Mouse (Mus musculus) right cerebral cortex, adult 18-20 months (tissue): ENCODE data around the gene Ncbp3.

Experiments used
- DNase-seq: peaks from one replicate; pipeline ENCODE4 v3.0.0; 2022; ENCODE audit warnings: mixed read lengths

Gene Ncbp3

GRCm38 (mm10) chr11:73031536-73031935 is 16.0 kb upstream of the Ncbp3 start:
- no peak for DNase-seq

- no peak for DNase-seq
These were observed 11.5 kb upstream of the Ncbp3 start for GRCm38 (mm10) chr11:73036077-73036476.

DNA sequence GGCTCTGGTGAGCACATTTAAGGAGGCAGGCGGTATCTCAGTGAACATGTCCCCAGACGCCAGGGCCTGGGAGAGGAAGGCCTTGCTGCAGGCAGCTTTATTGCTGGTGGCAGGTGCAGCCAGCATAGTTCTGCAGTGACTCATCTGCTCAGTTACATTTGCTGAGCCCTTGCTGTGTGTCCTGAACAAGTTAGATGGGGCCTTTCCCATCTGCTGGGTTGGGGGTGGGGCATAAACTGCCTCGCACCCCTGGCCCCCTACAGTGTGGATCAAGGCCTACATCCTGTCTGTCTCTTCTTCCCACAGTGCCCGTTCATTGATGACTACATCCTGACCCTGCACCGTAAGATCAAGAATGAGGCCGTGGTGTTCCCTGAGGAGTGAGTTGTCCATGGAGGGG is 10.7 kb upstream of the Ncbp3 start:
- DNase-seq = no peak

GRCm38 (mm10) chr11:73037691-73038090 is 9.9 kb upstream of the Ncbp3 start:
- DNase-seq = no peak

- DNase-seq = no peak
These were observed 8.3 kb upstream of the Ncbp3 start for GRCm38 (mm10) chr11:73039102-73039799.

- no peak for DNase-seq
These were observed 3.3 kb upstream of the Ncbp3 start for GRCm38 (mm10) chr11:73044229-73044755.

DNA sequence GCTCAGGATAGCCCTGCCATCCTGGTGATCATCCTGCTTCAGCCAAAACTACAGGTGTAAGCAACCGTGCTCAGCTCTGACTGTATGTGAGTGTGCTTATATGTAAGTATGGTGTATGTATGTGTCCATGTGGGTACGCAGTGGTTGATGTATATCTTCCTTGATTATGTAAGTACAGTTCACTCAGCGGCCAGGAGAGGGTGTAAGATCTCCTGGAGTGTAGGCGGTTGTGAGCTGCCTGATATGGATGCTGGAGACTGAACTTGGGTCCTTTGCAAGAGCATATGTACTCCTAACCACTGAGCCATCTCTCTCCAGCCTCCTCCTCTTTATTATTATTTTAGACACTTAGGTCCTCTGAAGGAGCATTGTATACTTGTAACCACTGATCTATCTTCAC is 2.8 kb upstream of the Ncbp3 start:
- no peak for DNase-seq

GRCm38 (mm10) chr11:73048030-73048876 is 670 bp downstream of the Ncbp3 start:
- DNase-seq = no peak

DNA sequence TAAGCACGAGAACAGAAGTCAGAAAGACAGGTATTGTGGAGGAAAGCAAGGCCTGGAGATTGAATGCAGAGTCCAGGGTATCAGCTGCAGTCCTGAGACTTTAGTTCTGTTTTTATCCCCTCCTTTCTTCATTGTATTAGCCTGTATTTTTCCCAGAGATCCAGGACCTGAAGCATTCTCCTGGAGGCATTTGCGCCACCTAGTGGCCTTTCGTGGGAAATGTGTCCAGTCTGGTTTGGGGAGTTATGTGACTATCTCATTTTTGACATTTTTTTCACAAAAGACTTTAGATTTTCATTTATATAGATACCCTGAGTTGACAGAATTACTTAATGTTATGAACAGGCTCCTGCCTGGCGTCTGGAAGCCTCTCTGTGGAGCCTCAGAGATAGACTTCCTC is 1.8 kb downstream of the Ncbp3 start:
- DNase-seq = peak; percentile 75

GRCm38 (mm10) chr11:73052795-73053194 is 5.2 kb downstream of the Ncbp3 start:
- DNase-seq = no peak

DNA sequence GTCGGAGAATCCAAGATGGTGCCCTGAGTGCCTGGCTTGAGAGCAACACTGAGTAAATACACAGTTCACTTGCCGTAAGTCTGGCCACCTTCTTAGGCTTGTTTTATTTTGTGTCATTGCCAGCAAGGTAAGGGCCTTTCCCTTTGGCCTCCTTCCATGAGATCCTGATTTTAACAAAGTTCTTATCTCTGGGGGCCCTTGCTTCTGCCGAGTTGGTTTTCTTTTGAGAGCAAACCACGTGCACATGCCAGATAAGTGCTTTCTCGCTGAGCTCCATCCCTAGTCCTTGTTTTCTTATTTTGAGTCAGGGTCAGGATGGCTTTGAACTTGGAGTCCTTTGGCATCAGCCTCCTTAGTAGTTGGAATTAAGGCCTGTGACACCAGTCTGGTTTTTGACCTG is 10.1 kb downstream of the Ncbp3 start:
- DNase-seq = no peak

DNA sequence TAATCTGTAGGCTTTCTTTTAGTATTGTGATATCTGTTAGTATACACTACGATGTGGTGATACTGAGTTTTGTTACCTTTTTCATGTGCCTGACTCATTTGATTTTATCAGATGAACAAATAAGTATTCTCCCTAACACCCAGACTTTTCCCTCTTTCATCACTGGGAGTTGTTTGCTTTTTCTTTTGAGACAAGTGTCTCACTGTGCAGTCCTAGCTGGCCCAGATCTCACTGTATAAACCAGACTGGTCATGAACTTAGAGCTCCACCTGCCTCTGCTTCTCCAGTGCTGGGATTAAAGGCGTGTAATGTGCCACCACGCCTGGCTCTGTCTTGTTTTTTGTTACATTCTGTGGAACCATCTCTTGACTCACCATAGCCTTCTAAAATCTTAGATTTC is 12.0 kb downstream of the Ncbp3 start:
- DNase-seq = no peak

- DNase-seq = no peak
These were observed 13.8 kb downstream of the Ncbp3 start for GRCm38 (mm10) chr11:73061413-73061812.

DNA sequence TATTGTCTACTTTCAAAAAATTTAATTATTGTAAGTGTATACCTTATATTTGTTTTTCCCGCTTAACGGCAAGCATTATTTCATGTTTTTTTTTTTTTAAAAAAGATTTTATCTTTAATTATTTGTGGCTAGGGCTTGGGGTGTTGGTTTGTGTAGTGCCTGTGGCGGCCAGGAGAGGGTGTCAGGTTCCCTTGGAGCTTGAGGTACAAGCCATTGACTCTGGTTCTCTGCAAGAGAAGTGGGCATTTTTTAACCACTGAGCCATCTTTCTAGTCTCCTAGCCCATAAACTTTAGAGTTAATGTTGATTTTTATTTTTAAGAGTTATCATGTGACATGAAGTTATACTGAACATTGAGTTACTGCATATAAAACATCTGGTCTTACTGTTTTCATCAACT is 24.3 kb downstream of the Ncbp3 start:
- no peak for DNase-seq

DNA sequence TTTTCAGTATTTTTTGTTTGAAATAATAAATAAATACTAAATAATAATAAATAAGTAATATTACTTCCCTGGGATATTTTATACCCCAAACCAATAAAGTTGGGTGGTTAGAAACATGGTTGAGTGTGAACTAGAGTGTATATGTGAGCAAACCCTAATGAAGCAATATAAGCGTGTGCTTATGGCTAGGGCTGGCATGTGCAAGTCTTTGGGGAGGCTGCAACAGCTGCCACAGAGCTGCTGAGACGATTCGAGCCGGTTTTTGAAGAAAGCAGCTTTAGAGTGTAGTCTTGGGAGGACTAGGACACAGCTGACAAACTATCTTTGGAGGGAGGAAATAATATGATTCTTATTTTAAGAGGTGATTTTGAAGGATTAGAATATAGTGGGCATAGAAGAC is 28.7 kb downstream of the Ncbp3 start:
- no peak for DNase-seq

GRCm38 (mm10) chr11:73076733-73077132 is 29.1 kb downstream of the Ncbp3 start:
- DNase-seq = no peak

DNA sequence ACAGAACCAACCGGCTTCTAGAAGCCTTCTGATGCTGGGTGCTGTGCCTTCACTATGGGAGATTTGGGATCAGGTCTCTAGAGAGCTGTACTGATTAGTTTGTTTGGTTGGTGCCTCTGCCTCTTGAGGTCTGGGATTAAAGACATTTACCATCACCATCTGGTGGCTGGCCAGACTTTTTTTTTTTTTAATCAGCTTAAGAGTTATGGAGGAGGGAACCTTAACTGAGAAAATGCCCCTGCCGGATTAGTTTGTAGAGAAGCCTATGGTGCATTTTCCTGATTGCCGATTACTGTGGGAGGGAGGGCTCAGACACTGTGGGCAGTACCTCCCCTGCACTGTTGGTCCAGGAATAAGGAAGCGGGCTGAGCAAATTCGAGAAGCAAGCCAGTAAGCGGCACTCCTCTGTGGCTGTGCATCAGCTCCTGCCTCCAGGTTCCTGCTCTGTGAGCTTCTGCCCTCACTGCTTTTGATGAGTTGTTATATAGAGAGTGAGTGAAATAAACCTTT is 29.7 kb downstream of the Ncbp3 start:
- no peak for DNase-seq

GRCm38 (mm10) chr11:73078615-73079014 is 31.0 kb downstream of the Ncbp3 start:
- no peak for DNase-seq

DNA sequence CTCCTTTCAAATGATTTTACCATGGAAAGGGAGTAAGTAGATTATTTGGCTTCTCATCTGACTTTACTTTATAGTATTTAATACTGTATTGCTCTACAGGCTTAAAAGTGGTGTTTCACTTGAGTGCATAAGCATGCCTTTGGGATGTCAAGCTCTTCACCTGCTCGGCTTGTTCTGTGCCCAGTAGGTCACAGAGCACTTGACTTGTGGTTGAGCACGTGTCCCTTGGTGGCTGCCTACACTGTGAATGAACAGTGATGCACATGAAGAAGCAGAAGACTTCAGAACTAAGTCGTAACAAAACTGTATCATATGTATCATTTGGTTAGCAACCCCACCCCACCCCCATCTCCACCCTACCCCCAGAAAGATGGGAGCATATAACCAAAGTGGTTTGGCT is 32.7 kb downstream of the Ncbp3 start:
- no peak for DNase-seq

GRCm38 (mm10) chr11:73084303-73084702 is 36.7 kb downstream of the Ncbp3 start:
- no peak for DNase-seq

DNA sequence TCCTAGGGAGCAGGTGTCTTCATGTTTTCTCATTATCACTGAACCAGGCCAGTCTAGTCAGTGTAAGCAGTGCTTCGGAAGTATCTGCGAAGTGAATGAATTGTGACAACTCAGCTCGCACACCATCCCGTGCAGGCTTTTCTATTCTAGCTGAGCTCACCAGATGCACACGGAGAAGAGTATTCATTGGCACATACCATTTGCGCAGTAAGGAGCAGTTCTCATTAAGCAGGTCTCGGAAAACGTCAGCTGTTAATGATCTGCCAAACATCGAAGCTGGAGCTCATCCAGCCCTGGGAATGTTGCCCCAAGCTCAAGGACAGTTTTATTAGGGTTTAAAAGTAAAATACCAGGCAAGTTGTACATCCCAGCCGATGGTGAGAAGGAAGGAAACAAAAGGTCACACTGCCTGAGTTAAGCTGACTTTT is 37.2 kb downstream of the Ncbp3 start:
- DNase-seq = no peak

DNA sequence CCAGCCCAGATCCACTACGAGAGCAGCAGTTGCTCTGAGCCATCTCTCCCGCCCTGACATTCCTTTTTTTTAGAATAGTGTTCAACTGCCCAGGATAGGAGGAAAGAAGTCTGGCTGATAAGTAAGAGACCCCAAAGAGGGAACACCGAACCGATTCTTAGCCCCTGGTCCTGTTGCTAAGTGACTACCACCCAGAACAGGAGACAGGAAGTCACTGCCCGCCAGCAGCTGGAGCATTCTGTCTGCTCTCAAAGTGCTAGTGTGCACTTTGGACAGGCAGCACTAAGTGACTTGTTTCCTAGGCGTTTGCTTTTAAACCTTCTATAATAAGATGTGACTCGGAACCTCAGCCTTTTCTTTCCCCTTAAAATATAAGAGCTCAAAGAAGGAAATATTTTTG is 37.8 kb downstream of the Ncbp3 start:
- DNase-seq = no peak

DNA sequence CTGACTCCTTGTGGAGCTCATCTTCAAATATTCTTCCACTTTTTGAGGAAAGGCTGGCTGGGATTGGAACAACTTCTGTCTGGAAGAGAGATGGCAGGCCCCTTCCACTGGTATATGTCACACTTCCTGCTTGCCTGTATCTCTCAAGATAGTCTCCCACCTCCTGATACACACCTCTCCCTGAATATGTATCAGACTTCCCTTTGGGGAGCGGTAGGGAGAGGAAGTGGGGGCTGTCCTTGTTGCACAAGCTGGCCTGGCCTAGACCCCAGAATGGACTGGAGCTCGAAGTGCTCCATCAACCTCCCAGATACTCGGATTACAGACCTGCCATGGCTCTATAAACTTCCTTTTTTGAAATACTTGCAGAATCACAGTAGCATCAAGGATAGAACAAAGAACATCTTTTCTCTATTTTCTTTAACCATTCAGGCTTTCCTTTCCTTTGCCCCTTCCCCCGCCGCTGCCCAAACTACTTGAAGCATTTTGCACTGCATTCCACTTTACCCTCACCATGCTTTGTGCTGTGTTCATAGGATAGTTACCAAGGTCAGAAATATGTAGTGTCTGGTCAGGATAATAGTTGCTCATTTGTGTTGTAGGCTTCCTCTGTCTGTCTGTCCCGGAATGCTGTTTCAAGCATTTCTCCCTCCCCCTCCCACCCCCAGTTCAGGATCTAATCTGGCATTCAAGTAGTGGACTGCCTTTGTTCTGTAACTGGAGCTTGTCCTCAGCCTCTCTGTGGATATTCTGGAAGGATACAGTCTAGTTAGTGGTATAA is 40.3 kb downstream of the Ncbp3 start:
- DNase-seq = no peak
